Mouse (Mus musculus) layer of hippocampus, adult 9-11 months (tissue): ENCODE measurements around the gene Gorasp2.

Source experiments
- DNase-seq: peaks from one replicate; pipeline ENCODE4 v3.0.0; 2022

Gorasp2 gene

DNA sequence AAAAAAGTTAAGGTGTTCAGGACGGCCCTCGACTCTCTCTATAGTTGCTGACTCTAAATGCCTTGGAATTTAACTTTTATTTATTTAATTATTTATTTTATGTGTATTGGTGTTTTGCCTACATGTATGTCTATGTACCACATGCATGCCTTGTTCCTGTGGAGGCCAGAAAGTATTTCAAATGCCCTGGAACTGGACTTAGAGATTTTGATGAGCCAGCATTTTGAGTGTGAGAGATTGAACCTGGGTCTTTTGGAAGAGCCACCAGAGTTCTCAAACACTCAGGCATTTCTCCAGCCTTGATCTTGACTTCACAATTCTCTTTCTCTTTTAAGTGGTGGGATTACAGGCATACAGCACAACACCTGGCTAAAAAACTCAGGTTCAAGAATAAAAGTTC, 90.3 kb downstream of the Gorasp2 start:
- no peak for DNase-seq

- no peak for DNase-seq
Observed at GRCm38 (mm10) chr2:70752149-70752548, 90.8 kb downstream of the Gorasp2 start.
